26 mouse cellular contexts compared by ENCODE assay signal in the genomic region with DNA sequence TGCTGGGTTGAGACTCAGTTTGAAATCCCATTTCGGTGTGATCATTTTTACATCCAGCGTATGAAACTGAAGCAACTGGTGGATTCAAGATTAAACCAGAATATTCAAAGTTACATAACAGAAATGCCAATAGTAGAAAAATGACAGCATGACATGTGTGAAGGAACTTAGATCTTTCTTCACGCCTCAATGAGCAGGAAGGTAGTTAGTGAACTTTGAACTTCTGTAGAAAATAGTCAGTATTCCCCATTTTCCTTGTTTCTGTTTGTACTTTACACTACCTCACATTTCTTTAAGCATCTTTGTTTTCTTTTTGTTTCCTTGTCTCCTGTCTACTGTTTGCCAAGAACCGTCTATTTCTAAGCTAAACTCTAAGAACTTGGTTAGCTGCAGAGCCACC. TPM values are rescaled to one million over a fixed set of nuclear protein-coding genes. Genes with fewer than 3 reads are reported as not detected.
DNase-seq lines count a peak whose midpoint lies in the region; ATAC-seq and TF ChIP-seq lines count a peak whose summit lies in the region.
"Had no signal": no experiment of that assay in that cellular context is flagged by ENCODE, and none has a peak within 500 bp of the region (broad histone marks: within the 10 kb centered on the region; RNA-seq: fewer than 3 reads in every experiment).

No protein-coding gene starts in this region.

- H3K27ac ChIP-seq in intestine, postnatal 0 days (ENCODE audit: low read depth, low read length): 0 out of 2 replicates have a peak overlapping the region, but pooled peaks have one; percentile 35
- H3K27ac ChIP-seq in intestine, embryonic 16.5 days (ENCODE audit: low read length): no peak overlapping the region
- H3K27ac ChIP-seq in kidney, embryonic 15.5 days: no peak overlapping the region
- H3K27ac ChIP-seq: embryonic facial prominence, embryonic 10.5 days; embryonic facial prominence, embryonic 12.5 days; forebrain, embryonic 10.5 days; forebrain, embryonic 12.5 days had no signal

- no peaks in the 10 kb centered on the region for H3K27me3 ChIP-seq in intestine, postnatal 0 days (replicated peaks; ENCODE audit: control insufficient read depth, insufficient read depth, low read length)
- H3K27me3 ChIP-seq in intestine, embryonic 16.5 days (replicated peaks; ENCODE audit: control insufficient read depth, insufficient read depth, low read length): no peaks in the 10 kb centered on the region
- H3K27me3 ChIP-seq in kidney, embryonic 15.5 days: no peaks in the 10 kb centered on the region
- H3K27me3 ChIP-seq: CH12.LX; embryonic facial prominence, embryonic 12.5 days; forebrain, embryonic 12.5 days; Patski had no signal

- H3K4me2 ChIP-seq in intestine, postnatal 0 days (replicated peaks; ENCODE audit: low read depth): no peak overlapping the region
- no peak overlapping the region for H3K4me2 ChIP-seq in intestine, embryonic 16.5 days (ENCODE audit: low read depth, low read length)
- H3K4me2 ChIP-seq in kidney, embryonic 15.5 days: no peak overlapping the region
- H3K4me2 ChIP-seq: embryonic facial prominence, embryonic 12.5 days; forebrain, embryonic 12.5 days had no signal

- TF ChIP-seq CTCF in intestine, postnatal 0 days (IDR thresholded peaks at IDR 0.05; ENCODE audit: low read depth): no peak

- DNase-seq in kidney, adult 9 months: peak; percentile 77
- DNase-seq in left cerebral cortex, adult 18-20 months (ENCODE audit: low spot score in 2 of 2): no peak
- DNase-seq: adrenal gland, adult 8-10 months; adrenal gland, postnatal 14 days; adrenal gland, postnatal 36 days; B cell, adult 2 months; cerebellum, adult 11-12 months; cerebellum, adult 2 months; cerebellum, adult 9-10 months; cerebellum, postnatal 10 days; cerebellum, postnatal 25 days had no signal

- no peak overlapping the region for H3K9ac ChIP-seq in intestine, postnatal 0 days (ENCODE audit: low read depth, low read length)
- H3K9ac ChIP-seq in intestine, embryonic 16.5 days (ENCODE audit: low read depth, low read length): no peak overlapping the region
- H3K9ac ChIP-seq in kidney, embryonic 15.5 days: no peak overlapping the region
- H3K9ac ChIP-seq: embryonic facial prominence, embryonic 12.5 days; forebrain, embryonic 12.5 days had no signal

- no peaks in the 10 kb centered on the region for H3K9me3 ChIP-seq in intestine, postnatal 0 days (ENCODE audit: control insufficient read depth)
- H3K9me3 ChIP-seq in intestine, embryonic 16.5 days (ENCODE audit: control insufficient read depth, low read length): no peaks in the 10 kb centered on the region
- no peaks in the 10 kb centered on the region for H3K9me3 ChIP-seq in kidney, embryonic 15.5 days (replicated peaks)
- H3K9me3 ChIP-seq: embryonic facial prominence, embryonic 10.5 days; embryonic facial prominence, embryonic 12.5 days; forebrain, embryonic 10.5 days; forebrain, embryonic 12.5 days; G1E had no signal

- 73% methylated on average over 4 of the region's 4 CpGs for WGBS in intestine, postnatal 0 days
- WGBS in intestine, embryonic 16.5 days: 82% methylated on average over 4 of the region's 4 CpGs
- WGBS in kidney, embryonic 15.5 days: 86% methylated on average over 4 of the region's 4 CpGs

- H3K4me3 ChIP-seq in intestine, postnatal 0 days (ENCODE audit: low read depth, low read length): no peak overlapping the region
- H3K4me3 ChIP-seq in intestine, embryonic 16.5 days (ENCODE audit: low read length): no peak overlapping the region
- H3K4me3 ChIP-seq in kidney, embryonic 15.5 days (replicated peaks): no peak overlapping the region
- H3K4me3 ChIP-seq: embryonic facial prominence, embryonic 10.5 days; embryonic facial prominence, embryonic 12.5 days; erythroblast, embryonic 14.5 days; forebrain, embryonic 10.5 days; forebrain, embryonic 12.5 days had no signal

- no peaks in the 10 kb centered on the region for H3K36me3 ChIP-seq in intestine, postnatal 0 days (ENCODE audit: control insufficient read depth, insufficient read depth)
- no peaks in the 10 kb centered on the region for H3K36me3 ChIP-seq in intestine, embryonic 16.5 days (ENCODE audit: control insufficient read depth, insufficient read depth, low read length)
- no peaks in the 10 kb centered on the region for H3K36me3 ChIP-seq in kidney, embryonic 15.5 days
- H3K36me3 ChIP-seq: embryonic facial prominence, embryonic 10.5 days; embryonic facial prominence, embryonic 12.5 days; forebrain, embryonic 10.5 days; forebrain, embryonic 12.5 days; G1E had no signal

- peaks cover 30% of the 10 kb centered on the region; the same call in 1 of the 2 replicates for H3K4me1 ChIP-seq in intestine, postnatal 0 days (replicated peaks; ENCODE audit: control insufficient read depth, insufficient read depth, low read length)
- H3K4me1 ChIP-seq in intestine, embryonic 16.5 days (ENCODE audit: control insufficient read depth, insufficient read depth, low read length): peaks cover 36% of the 10 kb centered on the region
- peaks cover 18% of the 10 kb centered on the region; the same call in 1 of the 2 replicates for H3K4me1 ChIP-seq in kidney, embryonic 15.5 days
- H3K4me1 ChIP-seq: forebrain, embryonic 10.5 days; forebrain, embryonic 12.5 days had no signal

- no peak for ATAC-seq in intestine, postnatal 0 days
- no peak for ATAC-seq in intestine, embryonic 16.5 days
- ATAC-seq in kidney, embryonic 15.5 days (replicated peaks; ENCODE audit: low FRiP score): no peak
- ATAC-seq: activated CD4-positive, CD25-positive, alpha-beta regulatory T cell, adult 4 months; CD4-positive, CD25-positive, alpha-beta regulatory T cell, adult 4 months; forebrain, embryonic 14.5 days; forebrain, embryonic 16.5 days; Patski had no signal

RNA-seq across cellular contexts. Expression of a gene that starts 53.9 kb away (rescaled TPM):
- polyA plus RNA-seq in intestine, postnatal 0 days (2015; fragmentation: Nextera tagmentation; extraction: Ambion mirVana): 5.0 and 7.0 TPM in 2 replicates
- 9.5 and 12.4 TPM in 2 replicates for polyA plus RNA-seq in intestine, embryonic 16.5 days (2015; fragmentation: Nextera tagmentation; extraction: Ambion mirVana)
- 5.6 and 7.7 TPM in 2 replicates for polyA plus RNA-seq in kidney, embryonic 15.5 days (2015; fragmentation: Nextera tagmentation; extraction: Ambion mirVana)
- total RNA-seq in left cerebral cortex, adult 18-20 months (2021): 10 to 100 TPM in 1 of 2 experiments, 1 to 10 TPM in 1; 10.0 to 14.6 TPM
- polyA plus RNA-seq: erythroblast, embryonic 14.5 days; G1E had no signal
